Mouse (Mus musculus) liver, adult 2 months (tissue): Measurements from ENCODE around the gene Olfr372. TPM values are rescaled to one million over a fixed set of nuclear protein-coding genes. Genes with fewer than 3 reads are reported as not detected.
"Not testable (repeated sequence)": the region's sequence is repeated elsewhere in the genome, so short reads cannot be mapped to it uniquely, and the experiment has no call there.

Source experiments
- DNase-seq: peaks from one replicate; pipeline ENCODE4 v3.0.0-alpha.2; 2011; ENCODE audit warnings: low read depth, low spot score; ENCODE audit errors: extremely low read depth
- H3K27ac ChIP-seq: fragments of 200-500 bp; replicated peaks from 2 replicates; pipeline ENCODE4 v1.5.1; 2012; ENCODE audit warnings: low read depth, mild to moderate bottlenecking, control low read depth, inconsistent platforms, low read length; ENCODE audit not compliant: insufficient read depth
- H3K27me3 ChIP-seq: fragments of 200-500 bp; 2 replicates; pipeline ENCODE4 v1.6.1; 2012; ENCODE audit warnings: mild to moderate bottlenecking, moderate library complexity, low read length, inconsistent platforms; ENCODE audit not compliant: control insufficient read depth, insufficient read depth
- H3K36me3 ChIP-seq: fragments of 200-500 bp; 2 replicates; pipeline ENCODE4 v1.6.1; 2012; ENCODE audit warnings: low read length, inconsistent platforms; ENCODE audit not compliant: control insufficient read depth, insufficient read depth
- H3K4me1 ChIP-seq: fragments of 200-500 bp; 2 replicates; pipeline ENCODE4 v1.6.1; 2011; ENCODE audit warnings: low read length; ENCODE audit not compliant: control insufficient read depth, insufficient read depth
- H3K4me3 ChIP-seq: fragments of 200-500 bp; 2 replicates; pipeline ENCODE4 v1.5.1; 2011; ENCODE audit warnings: low read depth, mild to moderate bottlenecking, control low read depth, low read length, moderate library complexity; ENCODE audit not compliant: insufficient read depth
- H3K79me2 ChIP-seq: fragments of 200-500 bp; 2 replicates; pipeline ENCODE4 v1.6.1; 2012; ENCODE audit warnings: inconsistent platforms, mild to moderate bottlenecking, low read length, moderate library complexity; ENCODE audit not compliant: control insufficient read depth, insufficient read depth
- H3K9ac ChIP-seq: fragments of 200-500 bp; 2 replicates; pipeline ENCODE4 v1.6.1; 2012; ENCODE audit warnings: low read depth, mild to moderate bottlenecking, control low read depth, inconsistent platforms, low read length
- CTCF ChIP-seq: fragments of 200-500 bp; IDR thresholded peaks from 2 replicates; pipeline ENCODE4 v1.5.1; 2011; ENCODE audit warnings: low read depth, low read length, control low read depth
- POLR2A ChIP-seq: fragments of 200-500 bp; IDR thresholded peaks from 2 replicates; pipeline ENCODE4 v1.6.1; 2011; ENCODE audit warnings: low read length, control low read depth; ENCODE audit not compliant: insufficient read depth; ENCODE audit errors: extremely low read depth
- WGBS: fragments of 180-500 bp; shearing (Covaris S2); methylation state at CpG from one replicate; pipeline ENCODE4 v1.1.7; 2018; 5-methylcytosine and 5-hydroxymethylcytosine counted together
- polyA plus RNA-seq: library from polyadenylated mRNA; depleted of rRNA; stranded (reverse); fragments of >200 nt; gene quantifications from 2 replicates; pipeline ENCODE4 v1.2.3, GENCODE M21; 2012; rRNA removed
- total RNA-seq: library from RNA; depleted of rRNA; stranded (reverse); fragments of >200 nt; gene quantifications from 2 replicates; pipeline ENCODE4 v1.2.3, GENCODE M21; 2014; rRNA removed

The Olfr372 gene
- total RNA-seq (not detected in 2 replicates), polyA plus RNA-seq (not detected in 2 replicates)

DNA sequence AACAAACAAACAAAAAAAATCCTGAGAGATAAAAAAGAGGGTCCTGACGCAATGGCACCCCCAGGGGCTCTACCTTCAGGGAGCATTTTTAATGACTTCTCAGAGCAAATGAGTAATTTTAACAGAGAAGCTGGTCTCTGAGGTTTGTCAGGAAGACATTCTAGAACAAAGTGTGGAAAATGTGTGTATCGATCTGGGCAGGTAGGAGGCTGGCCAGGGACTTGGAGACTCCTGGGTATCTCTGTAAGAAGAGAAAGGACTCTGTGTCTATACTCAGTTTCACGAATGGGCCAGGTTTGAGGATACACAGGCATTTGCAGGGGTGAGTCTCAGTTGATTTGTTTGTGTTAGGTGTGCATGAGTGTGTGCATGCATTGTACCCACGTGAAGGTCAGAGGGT lies at the start of gene Olfr372:
Gene Olfr372 (plus strand): TSS at position 301 of the 400 bp plus-strand sequence.
- not testable (repeated sequence) for H3K4me1 ChIP-seq, H3K4me3 ChIP-seq, DNase-seq, H3K79me2 ChIP-seq, H3K36me3 ChIP-seq, H3K27ac ChIP-seq, H3K27me3 ChIP-seq, H3K9ac ChIP-seq
- 82% methylated on average over 4 of the region's 4 CpGs for WGBS

DNA sequence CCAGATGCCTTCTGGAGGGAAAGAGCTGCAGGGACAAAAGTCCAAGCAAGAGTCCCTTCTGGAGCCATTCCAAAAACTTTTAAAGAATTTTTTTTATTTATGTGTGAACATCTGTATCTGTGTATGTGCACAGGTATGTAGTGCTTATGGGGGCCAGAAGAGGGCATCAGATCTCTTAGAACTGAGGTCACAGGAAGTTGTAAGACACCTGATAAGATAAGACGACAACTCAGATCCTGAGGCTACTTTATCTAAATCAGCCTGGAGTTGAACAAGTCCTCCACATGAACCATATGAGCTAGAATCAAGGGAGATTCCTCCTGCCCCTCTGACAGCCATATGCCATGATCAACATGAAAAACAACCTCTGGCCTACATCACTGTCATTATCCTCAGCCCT lies 41.6 kb upstream of the Olfr372 start:
- no peak for TF ChIP-seq POLR2A
- no peak for TF ChIP-seq CTCF
- no peak for DNase-seq
- Histone ChIP-seq H3K27ac (no peak overlapping the region), H3K4me1 (no peaks in the 10 kb centered on the region), H3K79me2 (no peaks in the 10 kb centered on the region), H3K36me3 (no peaks in the 10 kb centered on the region), H3K9ac (no peak overlapping the region), H3K4me3 (no peak overlapping the region), H3K27me3 (no peaks in the 10 kb centered on the region)
- WGBS = 69% methylated on average over 1 of the region's 1 CpGs

DNA sequence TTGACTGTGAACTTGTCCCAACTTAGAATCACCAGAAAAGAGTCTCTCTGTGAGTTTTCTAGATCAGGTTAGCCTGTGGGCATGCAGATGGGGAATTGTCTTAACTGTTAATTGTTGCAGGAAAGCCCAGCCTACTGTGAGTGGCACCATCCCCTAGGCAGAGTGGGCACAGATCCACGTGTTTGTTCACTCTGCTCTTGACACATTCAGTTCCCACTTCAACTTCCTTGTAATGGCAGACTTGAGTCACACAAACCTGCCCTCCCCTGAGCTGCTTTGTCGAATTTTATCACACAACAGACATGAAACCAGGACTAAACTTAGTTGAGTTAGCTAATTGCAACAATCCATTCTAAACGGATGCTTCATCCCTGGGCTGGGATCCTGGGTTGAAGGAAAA lies 40.8 kb upstream of the Olfr372 start:
- WGBS = 46% methylated on average over 3 of the region's 3 CpGs
- DNase-seq = no peak
- Histone ChIP-seq H3K27ac (no peak overlapping the region), H3K9ac (no peak overlapping the region), H3K27me3 (no peaks in the 10 kb centered on the region), H3K4me3 (no peak overlapping the region), H3K36me3 (no peaks in the 10 kb centered on the region), H3K4me1 (no peaks in the 10 kb centered on the region), H3K79me2 (no peaks in the 10 kb centered on the region)
- TF ChIP-seq POLR2A (no peak), CTCF (no peak)

DNA sequence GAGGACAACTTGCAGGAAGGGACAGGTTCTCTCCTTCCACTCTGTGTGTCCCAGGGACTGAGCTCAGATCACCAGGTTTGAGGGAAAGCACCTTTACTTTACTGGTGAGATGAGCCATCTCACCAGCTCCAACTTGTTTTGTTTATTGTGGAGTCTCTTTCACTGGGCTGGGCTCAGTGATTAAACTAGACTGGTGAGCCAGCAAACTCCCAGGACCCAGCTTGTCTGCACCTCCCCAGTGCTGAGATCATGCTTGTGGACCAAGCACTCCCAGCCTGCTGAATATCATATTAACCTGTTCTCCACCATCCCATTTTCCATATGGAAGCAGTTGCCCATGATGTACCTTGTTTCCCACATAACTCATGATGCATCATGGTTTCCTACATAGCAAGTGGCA lies 38.1 kb upstream of the Olfr372 start:
- TF ChIP-seq CTCF = no peak
- TF ChIP-seq POLR2A = no peak
- Histone ChIP-seq H3K79me2 (no peaks in the 10 kb centered on the region), H3K4me3 (no peak overlapping the region), H3K4me1 (no peaks in the 10 kb centered on the region), H3K9ac (no peak overlapping the region), H3K36me3 (no peaks in the 10 kb centered on the region), H3K27me3 (no peaks in the 10 kb centered on the region), H3K27ac (no peak overlapping the region)
- no peak for DNase-seq

DNA sequence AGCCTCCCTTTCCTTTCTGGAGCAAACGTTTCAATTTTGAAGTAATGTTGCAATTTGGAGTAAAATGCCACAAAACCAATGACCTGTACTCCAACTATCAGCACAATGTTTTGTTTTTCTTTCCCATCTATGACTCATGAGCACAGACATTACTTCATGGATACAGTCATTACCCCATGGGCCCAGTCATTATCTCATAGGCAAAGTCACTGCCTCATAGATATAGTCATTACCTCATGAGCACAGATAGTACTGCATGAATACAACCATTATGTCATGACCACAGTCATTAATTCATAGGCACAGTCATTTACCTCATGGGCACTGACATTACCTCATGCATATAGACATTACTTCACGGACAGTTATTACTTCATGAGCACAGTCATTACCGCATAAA lies 35.1 kb upstream of the Olfr372 start:
- H3K27ac ChIP-seq = no peak overlapping the region
- H3K4me1 ChIP-seq = no peaks in the 10 kb centered on the region
- H3K9ac ChIP-seq = no peak overlapping the region
- H3K4me3 ChIP-seq = no peak overlapping the region
- TF ChIP-seq CTCF = no peak
- H3K27me3 ChIP-seq = no peaks in the 10 kb centered on the region
- H3K36me3 ChIP-seq = no peaks in the 10 kb centered on the region
- WGBS = 75% methylated on average over 3 of the region's 3 CpGs
- H3K79me2 ChIP-seq = no peaks in the 10 kb centered on the region
- DNase-seq = no peak

DNA sequence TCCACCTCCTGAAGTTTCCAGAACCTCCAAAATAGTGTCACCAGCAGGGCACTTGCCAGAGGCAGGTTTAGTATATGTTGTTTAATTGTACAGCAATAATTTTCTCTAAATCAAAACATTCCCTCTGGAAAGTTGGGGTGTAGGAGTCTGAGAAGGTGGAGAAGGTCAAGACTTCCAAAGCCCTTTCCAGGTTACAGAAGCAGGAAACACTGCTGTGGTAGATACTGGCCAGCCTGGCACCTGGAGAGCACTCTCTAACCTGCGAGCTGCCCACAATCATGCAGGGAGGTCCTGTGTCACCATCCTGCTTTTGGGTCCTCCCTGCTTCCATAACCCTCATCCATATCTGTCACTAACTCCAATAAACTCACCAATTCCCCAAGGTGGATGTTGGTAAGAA lies 34.3 kb upstream of the Olfr372 start:
- H3K9ac ChIP-seq = no peak overlapping the region
- H3K27me3 ChIP-seq = no peaks in the 10 kb centered on the region
- H3K4me1 ChIP-seq = no peaks in the 10 kb centered on the region
- no peak for DNase-seq
- no peaks in the 10 kb centered on the region for H3K79me2 ChIP-seq
- TF ChIP-seq POLR2A (no peak), CTCF (no peak)
- no peak overlapping the region for H3K27ac ChIP-seq
- H3K4me3 ChIP-seq = no peak overlapping the region
- WGBS = 82% methylated on average over 1 of the region's 1 CpGs
- H3K36me3 ChIP-seq = no peaks in the 10 kb centered on the region
